Mouse (Mus musculus) G1E (cell line): ENCODE measurements around the gene Gm27029.
"Not testable (repeated sequence)": the region's sequence is repeated elsewhere in the genome, so short reads cannot be mapped to it uniquely, and the experiment has no call there.

Experiments used
- CTCF ChIP-seq: IDR thresholded peaks from 2 replicates; pipeline ENCODE4 v1.5.1; 2012; ENCODE audit warnings: low read depth, low read length, inconsistent platforms, mixed read lengths
- GATA2 ChIP-seq: IDR thresholded peaks from 2 replicates; pipeline ENCODE4 v1.6.1; 2012; ENCODE audit warnings: low read depth, low read length, inconsistent platforms, borderline replicate concordance
- TAL1 ChIP-seq: conservative IDR thresholded peaks from 2 replicates; pipeline ENCODE4 v1.6.1; 2012; ENCODE audit warnings: low read depth, low read length, inconsistent platforms, mixed read lengths

DNA sequence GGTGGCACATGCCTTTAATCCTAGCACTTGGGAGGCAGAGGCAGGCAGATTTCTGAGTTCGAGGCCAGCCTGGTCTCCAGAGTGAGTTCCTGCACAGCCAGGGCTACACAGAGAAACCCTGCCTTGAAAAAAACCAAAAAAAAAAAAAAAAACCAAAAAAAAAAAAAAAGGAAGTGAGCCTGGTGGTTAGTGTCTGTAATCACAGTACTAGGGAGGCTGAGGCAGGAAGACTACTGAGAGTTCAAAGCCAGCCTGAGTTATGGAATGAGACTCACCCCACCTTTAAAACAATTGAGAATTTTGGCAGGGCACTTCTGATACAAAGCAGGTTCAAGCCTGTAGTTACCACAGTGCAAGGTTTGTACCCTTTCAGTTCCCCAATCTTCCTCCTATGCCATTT lies 49.1 kb upstream of the Gm27029 start:
- TF ChIP-seq CTCF, TAL1, GATA2: not testable (repeated sequence)
